Mouse (Mus musculus) C2C12 (cell line): Measurements from ENCODE around the gene Lingo2.

Experiments
- CTCF ChIP-seq: IDR thresholded peaks from one replicate; pipeline ENCODE4 v1.5.1; 2011; ENCODE audit not compliant: control insufficient read depth, insufficient read depth, insufficient read length
- USF1 ChIP-seq: IDR thresholded peaks from one replicate; pipeline ENCODE4 v1.6.1; 2011; ENCODE audit warnings: low read depth, mild to moderate bottlenecking, control low read depth, moderate library complexity

GRCm38 (mm10) chr4:36325603-36326002, 625.9 kb downstream of the Lingo2 start:
- TF ChIP-seq USF1 (no peak), CTCF (no peak)
